Mouse (Mus musculus): Measurements from ENCODE around the gene Ccdc186. TPM values are rescaled to one million over a fixed set of nuclear protein-coding genes. Genes with fewer than 3 reads are reported as not detected.

Ccdc186 gene
- 27.4 and 29.9 TPM in 2 replicates for polyA plus RNA-seq (2015; fragmentation: Nextera tagmentation; extraction: Ambion mirVana)

DNA sequence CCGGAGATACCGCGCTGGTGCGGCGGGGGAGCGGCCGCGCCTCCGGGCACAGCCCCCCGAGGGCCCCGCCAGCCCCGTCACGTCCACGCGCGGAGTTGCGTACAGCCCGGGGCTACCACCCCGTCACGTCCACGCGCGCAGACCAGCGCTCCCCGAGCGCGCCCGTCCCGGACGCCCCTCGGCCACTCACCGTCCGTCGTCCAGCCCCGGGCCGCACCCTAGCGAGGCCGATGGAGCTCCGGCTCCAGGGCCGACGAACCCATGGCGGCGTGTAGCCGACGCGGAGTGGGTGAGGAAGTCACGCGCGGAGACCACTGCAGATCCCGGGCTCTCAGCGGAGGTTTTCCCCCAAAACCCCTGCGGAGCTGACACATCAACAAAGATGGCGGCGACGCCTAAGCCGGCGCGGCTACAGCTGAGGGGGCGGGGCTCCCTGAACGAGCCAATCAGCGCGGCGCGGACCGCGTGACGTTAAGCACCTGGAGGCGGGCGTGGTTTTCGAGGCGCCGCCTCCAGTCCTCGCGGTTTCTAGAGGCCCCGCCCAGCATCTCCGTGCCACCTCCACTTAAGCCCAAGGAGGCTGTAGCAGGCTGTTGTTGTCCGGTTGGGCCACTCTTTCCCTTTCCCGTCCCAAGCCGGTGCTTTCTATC is at the start of gene Ccdc186:
Ccdc186 (minus strand) TSS at position 393 of the 650 bp plus-strand sequence.
- Histone ChIP-seq H3K36me3 (no peaks in the 10 kb centered on the region), H3K9ac (peak within 1 kb of the TSS; percentile 93), H3K4me3 (peak within 1 kb of the TSS; percentile 97), H3K27me3 (no peaks in the 10 kb centered on the region), H3K4me2 (peak within 1 kb of the TSS; percentile 61), H3K27ac (peak within 1 kb of the TSS; percentile 95), H3K4me1 (peaks cover 37% of the 10 kb centered on the region), H3K9me3 (no peaks in the 10 kb centered on the region)
- WGBS: under 1% methylated on average over 79 of the region's 79 CpGs
- peak; percentile 97 for ATAC-seq (ENCODE audit: insufficient number of reproducible peaks, low FRiP score, low TSS enrichment, low read depth)

DNA sequence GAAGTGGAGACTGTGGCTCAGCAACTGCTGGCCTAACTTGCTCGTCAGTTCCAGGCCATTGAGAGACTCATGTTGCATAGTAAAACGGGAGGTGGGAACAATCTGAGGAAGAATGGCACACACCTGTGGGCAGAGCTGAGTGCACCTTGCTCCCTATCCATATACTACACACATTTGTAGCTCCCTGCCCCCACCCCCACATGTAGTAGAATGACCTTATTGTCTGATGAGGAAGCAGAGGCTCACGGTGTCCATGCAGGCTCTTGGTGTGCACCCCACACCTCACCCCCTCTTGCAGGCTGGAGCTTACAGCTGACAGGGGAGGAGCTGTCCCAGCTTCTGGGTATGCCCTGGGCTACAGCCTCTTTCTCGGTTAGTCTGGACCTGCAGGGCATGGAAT is 45.7 kb upstream of the Ccdc186 start:
- Histone ChIP-seq H3K9me3 (no peaks in the 10 kb centered on the region), H3K4me1 (no peaks in the 10 kb centered on the region), H3K9ac (no peak overlapping the region), H3K4me2 (no peak overlapping the region), H3K27ac (no peak overlapping the region), H3K4me3 (no peak overlapping the region), H3K27me3 (peaks cover 11% of the 10 kb centered on the region; the same call in 1 of the 2 replicates), H3K36me3 (no peaks in the 10 kb centered on the region)
- no peak for ATAC-seq (ENCODE audit: insufficient number of reproducible peaks, low FRiP score, low TSS enrichment, low read depth)
- 53% methylated on average over 4 of the region's 4 CpGs for WGBS

DNA sequence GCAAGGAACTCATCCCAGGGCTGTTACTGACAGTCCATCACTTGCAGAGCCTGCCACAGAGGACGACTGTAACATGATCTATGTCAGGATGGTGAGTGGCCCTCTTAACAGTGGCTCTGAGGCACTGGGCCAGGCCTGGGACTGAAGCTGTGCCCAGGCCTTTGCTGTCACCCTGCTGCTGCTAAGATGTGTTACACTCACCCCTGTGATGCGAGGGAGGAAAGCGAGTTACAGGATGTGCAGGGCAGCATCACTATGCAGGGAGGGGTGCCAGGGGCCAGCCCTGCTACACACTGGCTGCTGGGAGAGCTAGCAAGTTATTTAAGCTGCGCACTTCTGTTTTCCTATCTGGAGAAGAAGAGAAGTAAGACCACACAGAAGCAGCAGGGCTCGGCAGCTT is 34.5 kb upstream of the Ccdc186 start:
- H3K4me2 ChIP-seq: no peak overlapping the region
- no peaks in the 10 kb centered on the region for H3K36me3 ChIP-seq
- no peaks in the 10 kb centered on the region for H3K4me1 ChIP-seq
- 42% methylated on average over 5 of the region's 5 CpGs for WGBS
- H3K4me3 ChIP-seq: no peak overlapping the region
- no peak overlapping the region for H3K9ac ChIP-seq
- no peaks in the 10 kb centered on the region for H3K9me3 ChIP-seq
- ATAC-seq (ENCODE audit: insufficient number of reproducible peaks, low FRiP score, low TSS enrichment, low read depth): no peak
- no peaks in the 10 kb centered on the region for H3K27me3 ChIP-seq
- no peak overlapping the region for H3K27ac ChIP-seq

DNA sequence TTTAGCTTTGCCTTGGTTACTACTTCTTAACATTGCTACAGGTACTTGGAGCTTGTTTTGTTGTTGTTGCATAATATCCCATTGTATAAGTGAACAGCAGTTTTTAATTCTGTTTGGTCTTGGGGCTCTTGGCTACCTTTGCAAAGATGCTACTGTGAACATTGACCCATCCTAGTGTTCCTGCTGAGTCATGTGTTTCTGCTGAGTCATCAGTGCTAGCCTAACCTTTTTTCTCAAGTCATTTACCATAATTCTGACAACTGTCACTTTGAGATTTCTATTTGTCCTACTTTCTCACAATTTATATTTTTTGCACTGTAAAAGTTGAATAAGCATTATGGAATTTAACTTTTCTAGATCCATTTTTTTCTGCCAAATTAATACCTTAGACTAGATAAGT is 30.6 kb upstream of the Ccdc186 start:
- Histone ChIP-seq H3K27ac (no peak overlapping the region), H3K9ac (no peak overlapping the region), H3K36me3 (no peaks in the 10 kb centered on the region), H3K27me3 (no peaks in the 10 kb centered on the region), H3K4me3 (no peak overlapping the region), H3K4me1 (no peaks in the 10 kb centered on the region), H3K4me2 (no peak overlapping the region), H3K9me3 (no peaks in the 10 kb centered on the region)
- no peak for ATAC-seq (ENCODE audit: insufficient number of reproducible peaks, low FRiP score, low TSS enrichment, low read depth)

DNA sequence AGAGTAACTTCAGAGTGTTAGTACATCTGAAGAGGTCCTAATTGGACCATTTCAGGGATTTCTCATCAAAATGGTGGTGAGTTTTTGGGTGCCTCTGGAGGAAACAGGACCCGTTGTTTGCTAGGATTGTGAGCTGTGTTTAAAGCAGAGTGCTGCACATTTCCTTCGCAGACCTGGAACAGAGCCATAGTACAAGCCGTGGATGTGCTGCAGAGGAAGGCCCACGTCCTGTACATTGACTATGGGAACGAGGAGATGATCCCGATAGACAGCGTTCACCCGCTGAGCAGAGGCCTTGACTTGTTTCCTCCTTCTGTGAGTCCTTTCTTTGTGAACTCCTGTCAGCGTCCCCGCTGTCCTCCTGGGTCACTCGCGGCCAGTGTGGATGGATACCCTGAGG is 21.0 kb upstream of the Ccdc186 start:
- peaks cover 11% of the 10 kb centered on the region; the same call in 1 of the 2 replicates for H3K4me1 ChIP-seq
- H3K27me3 ChIP-seq: no peaks in the 10 kb centered on the region
- 79% methylated on average over 12 of the region's 12 CpGs for WGBS
- H3K9ac ChIP-seq: no peak overlapping the region
- H3K4me3 ChIP-seq: no peak overlapping the region
- peaks cover 5% of the 10 kb centered on the region; the same call in 1 of the 2 replicates for H3K36me3 ChIP-seq
- H3K27ac ChIP-seq: no peak overlapping the region
- ATAC-seq (ENCODE audit: insufficient number of reproducible peaks, low FRiP score, low TSS enrichment, low read depth): no peak
- no peak overlapping the region for H3K4me2 ChIP-seq
- H3K9me3 ChIP-seq: 0 out of 2 replicates have a peak, but pooled peaks cover 8% of the 10 kb centered on the region

DNA sequence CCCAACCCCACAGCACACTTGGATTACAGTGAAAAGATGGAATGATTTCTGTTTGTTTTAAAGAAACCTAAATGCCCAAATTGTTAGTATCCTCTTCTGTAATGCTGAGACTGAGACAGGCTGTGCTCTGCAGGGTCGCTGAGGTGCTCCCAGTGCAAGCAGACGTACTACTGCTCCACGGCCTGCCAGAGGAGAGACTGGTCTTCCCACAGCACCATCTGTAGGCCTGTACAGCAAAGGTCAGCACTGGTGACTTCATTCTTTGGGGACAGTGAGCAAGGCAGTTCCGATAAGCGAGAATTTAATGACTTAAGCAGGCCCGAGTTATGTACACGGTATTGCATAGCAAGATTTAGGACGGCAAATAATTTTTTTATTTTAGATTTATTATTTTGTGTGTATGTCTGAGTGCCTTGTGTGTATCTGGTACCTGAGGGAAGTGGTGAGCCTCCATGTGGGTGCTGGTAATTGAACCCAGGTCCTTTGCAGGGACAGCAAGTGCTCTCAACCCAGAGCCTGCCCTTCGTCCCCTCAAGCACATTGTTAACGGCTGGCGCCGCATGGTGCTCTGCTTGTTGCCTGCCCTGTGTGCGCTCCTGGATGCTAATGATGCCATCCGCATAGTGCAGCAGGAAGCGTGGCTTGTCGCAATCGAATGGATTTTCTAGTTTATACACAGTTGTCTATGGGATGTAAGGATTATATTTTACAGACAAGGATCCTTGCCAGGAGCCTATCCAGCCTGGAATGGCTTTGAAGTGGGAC is 17.1 kb upstream of the Ccdc186 start:
- 0 out of 2 replicates have a peak, but pooled peaks have one; percentile 14 for ATAC-seq (ENCODE audit: insufficient number of reproducible peaks, low FRiP score, low TSS enrichment, low read depth)

DNA sequence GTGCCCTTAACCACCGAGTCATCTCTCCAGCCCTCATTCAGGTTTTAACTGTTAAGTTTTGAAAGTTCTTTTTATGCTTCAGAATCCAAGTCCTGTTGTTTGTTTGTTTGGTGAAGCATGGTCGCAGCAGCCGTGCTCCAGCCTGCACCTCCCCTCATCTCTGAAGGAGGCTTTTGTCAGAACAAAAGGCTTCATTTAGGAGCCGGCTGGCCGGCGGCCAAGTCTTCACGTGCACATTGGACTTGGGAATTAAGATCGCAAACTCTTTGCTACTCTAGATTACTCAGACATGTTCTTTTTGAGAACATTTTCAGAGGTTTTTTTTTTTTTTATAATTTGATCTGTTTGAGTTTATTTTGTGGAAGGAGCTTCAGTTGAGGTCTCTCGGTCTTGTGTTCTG is 13.3 kb upstream of the Ccdc186 start:
- 52% methylated on average over 9 of the region's 9 CpGs for WGBS
- Histone ChIP-seq H3K36me3 (no peaks in the 10 kb centered on the region), H3K27me3 (no peaks in the 10 kb centered on the region), H3K4me2 (no peak overlapping the region), H3K9me3 (no peaks in the 10 kb centered on the region), H3K4me1 (peaks cover 11% of the 10 kb centered on the region; the same call in 1 of the 2 replicates), H3K27ac (no peak overlapping the region), H3K4me3 (no peak overlapping the region), H3K9ac (no peak overlapping the region)
- ATAC-seq (ENCODE audit: insufficient number of reproducible peaks, low FRiP score, low TSS enrichment, low read depth): no peak

More for the DNA sequence above, 17.1 kb upstream of the Ccdc186 start:
- no peaks in the 10 kb centered on the region for H3K9me3 ChIP-seq
- no peak overlapping the region for H3K9ac ChIP-seq
- no peak overlapping the region for H3K27ac ChIP-seq
- H3K4me1 ChIP-seq: peaks cover 11% of the 10 kb centered on the region; the same call in 1 of the 2 replicates
- no peaks in the 10 kb centered on the region for H3K27me3 ChIP-seq
- H3K36me3 ChIP-seq: no peaks in the 10 kb centered on the region
- WGBS: 44% methylated on average over 17 of the region's 17 CpGs
- no peak overlapping the region for H3K4me2 ChIP-seq
- no peak overlapping the region for H3K4me3 ChIP-seq

DNA sequence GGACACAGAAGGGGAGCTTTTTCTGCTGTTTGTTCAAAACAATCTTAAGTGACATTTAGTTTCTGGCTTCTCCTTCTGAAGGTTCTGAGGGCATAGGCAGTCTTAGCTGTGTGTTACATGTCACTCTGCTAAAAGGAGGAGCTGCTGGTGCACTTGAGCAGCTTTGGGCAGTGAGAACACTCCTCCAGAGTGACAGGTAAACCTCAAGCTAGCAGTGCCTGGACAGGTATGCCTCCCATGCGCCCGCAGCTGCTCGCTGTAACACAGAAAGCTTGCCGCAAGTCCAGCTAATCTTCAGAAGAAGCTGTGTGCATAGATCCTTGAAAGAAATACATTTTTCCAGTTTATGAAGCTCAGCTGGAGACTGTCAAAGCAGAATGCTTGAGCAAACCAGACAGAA is 8.2 kb upstream of the Ccdc186 start:
- no peak overlapping the region for H3K9ac ChIP-seq

DNA sequence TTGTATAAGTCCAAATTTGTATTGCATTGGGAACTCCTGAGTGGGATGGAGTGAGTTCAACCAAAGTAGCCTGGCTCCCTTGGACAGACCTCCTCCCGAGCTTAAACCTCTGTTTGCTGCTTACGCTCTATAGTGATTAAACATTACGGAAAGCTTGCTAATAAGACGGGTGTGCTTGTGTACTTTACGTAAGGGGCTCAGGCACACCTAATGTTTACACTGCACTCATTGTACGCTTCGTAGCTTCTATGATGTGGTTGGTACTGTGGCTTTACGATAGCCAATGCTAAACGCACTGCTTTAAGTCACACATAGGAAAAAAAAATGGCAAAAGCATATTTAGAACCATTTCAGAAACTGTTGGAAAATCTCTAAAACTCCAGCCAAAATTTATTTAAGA is 7.3 kb upstream of the Ccdc186 start:
- H3K27me3 ChIP-seq: no peaks in the 10 kb centered on the region

More for the DNA sequence above, 8.2 kb upstream of the Ccdc186 start:
- peaks cover 4% of the 10 kb centered on the region for H3K4me1 ChIP-seq
- H3K4me2 ChIP-seq: no peak overlapping the region
- H3K36me3 ChIP-seq: no peaks in the 10 kb centered on the region
- H3K4me3 ChIP-seq: no peak overlapping the region
- H3K27me3 ChIP-seq: no peaks in the 10 kb centered on the region
- ATAC-seq (ENCODE audit: insufficient number of reproducible peaks, low FRiP score, low TSS enrichment, low read depth): no peak
- 86% methylated on average over 4 of the region's 4 CpGs for WGBS
- H3K27ac ChIP-seq: no peak overlapping the region
- no peaks in the 10 kb centered on the region for H3K9me3 ChIP-seq

DNA sequence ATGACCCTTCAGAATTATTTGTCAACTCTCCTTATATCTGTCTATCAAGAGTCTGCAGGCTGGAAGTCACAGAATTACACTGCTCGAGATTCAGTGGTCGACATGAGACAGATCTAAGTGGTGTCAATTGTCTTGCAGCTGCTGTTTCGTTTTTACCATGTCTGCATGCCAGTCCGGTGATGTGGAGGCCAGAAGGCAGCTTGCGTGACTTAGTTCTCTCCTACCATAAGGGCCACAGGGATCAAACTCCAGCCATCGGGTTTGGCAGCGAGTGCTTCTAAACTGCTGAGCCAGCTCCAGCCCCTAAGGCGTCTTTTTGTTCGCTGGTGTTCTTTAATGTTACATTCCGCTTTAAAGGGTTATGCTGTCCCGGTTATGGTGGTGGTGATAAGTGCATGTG is 6.3 kb upstream of the Ccdc186 start:
- WGBS: 56% methylated on average over 11 of the region's 11 CpGs
- no peak for ATAC-seq (ENCODE audit: insufficient number of reproducible peaks, low FRiP score, low TSS enrichment, low read depth)
- Histone ChIP-seq H3K9me3 (no peaks in the 10 kb centered on the region), H3K27me3 (no peaks in the 10 kb centered on the region), H3K4me3 (no peak overlapping the region), H3K36me3 (no peaks in the 10 kb centered on the region), H3K4me2 (no peak overlapping the region), H3K4me1 (peaks cover 4% of the 10 kb centered on the region), H3K9ac (no peak overlapping the region), H3K27ac (no peak overlapping the region)

More for the DNA sequence above, 7.3 kb upstream of the Ccdc186 start:
- no peak overlapping the region for H3K4me2 ChIP-seq
- no peaks in the 10 kb centered on the region for H3K9me3 ChIP-seq
- H3K36me3 ChIP-seq: no peaks in the 10 kb centered on the region
- no peak overlapping the region for H3K27ac ChIP-seq
- WGBS: 70% methylated on average over 9 of the region's 9 CpGs
- H3K9ac ChIP-seq: no peak overlapping the region
- H3K4me1 ChIP-seq: peaks cover 4% of the 10 kb centered on the region
- ATAC-seq (ENCODE audit: insufficient number of reproducible peaks, low FRiP score, low TSS enrichment, low read depth): no peak
- no peak overlapping the region for H3K4me3 ChIP-seq

DNA sequence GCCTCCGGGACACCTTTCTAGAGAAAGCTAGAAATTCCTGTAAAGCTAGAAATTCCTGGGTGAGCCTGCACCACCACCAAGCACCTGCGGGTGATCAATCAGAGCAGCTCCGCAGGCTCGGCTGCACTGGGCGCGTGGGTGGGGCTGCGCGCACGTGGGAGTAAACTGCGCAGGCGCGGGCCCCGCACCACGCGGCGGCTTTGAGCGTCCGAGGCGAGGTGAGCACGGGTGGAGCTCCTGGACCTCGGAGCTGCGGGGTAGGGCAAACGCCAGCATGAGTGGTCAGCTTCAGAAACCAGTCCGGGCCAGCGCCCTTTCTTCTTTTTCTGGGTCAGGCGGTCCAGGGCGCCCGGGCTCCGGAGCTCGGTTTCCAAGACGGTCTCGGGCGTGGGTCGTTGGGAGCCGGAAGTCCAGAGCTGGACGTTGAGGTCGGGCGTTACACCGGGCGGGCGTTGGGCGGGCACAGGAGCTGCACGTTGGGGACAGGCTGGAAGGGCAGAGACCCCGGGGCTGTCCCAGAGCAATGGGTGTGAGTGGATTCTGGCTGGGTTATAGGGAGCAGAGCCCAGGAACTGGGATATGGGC is 4.1 kb upstream of the Ccdc186 start, which contains the start of gene Tdrd1:
Tdrd1 (plus strand) TSS at position 163 of the 585 bp plus-strand sequence.
- ATAC-seq (ENCODE audit: insufficient number of reproducible peaks, low FRiP score, low TSS enrichment, low read depth): no peak
- Histone ChIP-seq H3K27me3 (no peaks in the 10 kb centered on the region), H3K27ac (peak within 1 kb of the TSS; percentile 5; the same call in 1 of the 2 replicates), H3K9me3 (no peaks in the 10 kb centered on the region), H3K4me2 (peak within 1 kb of the TSS; percentile 41), H3K9ac (no peak within 1 kb of the TSS), H3K4me1 (peaks cover 10% of the 10 kb centered on the region), H3K4me3 (peak within 1 kb of the TSS; percentile 15; the same call in 1 of the 2 replicates), H3K36me3 (no peaks in the 10 kb centered on the region)
- whole genome bisulfite sequencing: 54% methylated on average over 44 of the region's 44 CpGs

DNA sequence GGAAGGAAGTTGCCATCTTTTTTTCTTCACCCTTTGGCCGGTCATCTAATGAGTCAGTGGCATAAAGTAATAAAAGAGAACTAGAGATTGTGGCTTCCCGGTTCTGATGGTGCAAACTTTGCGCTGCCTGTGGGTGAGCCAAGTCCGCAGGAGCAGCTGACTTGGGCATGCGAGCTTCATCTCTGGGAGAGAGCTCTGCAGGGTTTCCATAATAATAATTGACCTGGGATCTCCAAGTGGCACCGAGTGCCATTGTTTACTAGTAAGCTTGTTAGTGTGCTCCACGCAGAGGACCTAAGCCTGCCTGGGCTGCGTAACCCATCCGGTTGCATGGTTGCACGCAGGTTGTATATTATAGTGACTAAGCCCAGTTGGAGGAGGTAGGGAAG is 452 bp upstream of the Ccdc186 start:
- no peaks in the 10 kb centered on the region for H3K9me3 ChIP-seq
- ATAC-seq (ENCODE audit: insufficient number of reproducible peaks, low FRiP score, low TSS enrichment, low read depth): no peak; the same call in 1 of the 2 replicates
- H3K27me3 ChIP-seq: no peaks in the 10 kb centered on the region
- peak overlapping the region; percentile 26; the same call in 1 of the 2 replicates for H3K9ac ChIP-seq
- no peaks in the 10 kb centered on the region for H3K36me3 ChIP-seq
- peaks cover 35% of the 10 kb centered on the region for H3K4me1 ChIP-seq
- peak overlapping the region; percentile 97 for H3K4me3 ChIP-seq
- 16% methylated on average over 10 of the region's 10 CpGs for WGBS
- H3K4me2 ChIP-seq: peak overlapping the region; percentile 61
- peak overlapping the region; percentile 95; the same call in 1 of the 2 replicates for H3K27ac ChIP-seq
